Mouse (Mus musculus) liver, adult 2 months (tissue): ENCODE measurements around the gene Efna4.

Experiments used
- CTCF ChIP-seq: fragments of 200-500 bp; IDR thresholded peaks from 2 replicates; pipeline ENCODE4 v1.5.1; 2011; ENCODE audit warnings: low read depth, low read length, control low read depth
- POLR2A ChIP-seq: fragments of 200-500 bp; IDR thresholded peaks from 2 replicates; pipeline ENCODE4 v1.6.1; 2011; ENCODE audit warnings: low read length, control low read depth; ENCODE audit not compliant: insufficient read depth; ENCODE audit errors: extremely low read depth

- TF ChIP-seq CTCF (no peak), POLR2A (no peak)
These were observed 16.4 kb downstream of the Efna4 start for GRCm38 (mm10) chr3:89321183-89322130.
